Mouse (Mus musculus): ENCODE results near the gene Igf2.

Igf2 gene

GRCm38 (mm10) chr7:142658681-142659180 is 7.9 kb downstream of the Igf2 start:
- no peak for DNase-seq

DNA sequence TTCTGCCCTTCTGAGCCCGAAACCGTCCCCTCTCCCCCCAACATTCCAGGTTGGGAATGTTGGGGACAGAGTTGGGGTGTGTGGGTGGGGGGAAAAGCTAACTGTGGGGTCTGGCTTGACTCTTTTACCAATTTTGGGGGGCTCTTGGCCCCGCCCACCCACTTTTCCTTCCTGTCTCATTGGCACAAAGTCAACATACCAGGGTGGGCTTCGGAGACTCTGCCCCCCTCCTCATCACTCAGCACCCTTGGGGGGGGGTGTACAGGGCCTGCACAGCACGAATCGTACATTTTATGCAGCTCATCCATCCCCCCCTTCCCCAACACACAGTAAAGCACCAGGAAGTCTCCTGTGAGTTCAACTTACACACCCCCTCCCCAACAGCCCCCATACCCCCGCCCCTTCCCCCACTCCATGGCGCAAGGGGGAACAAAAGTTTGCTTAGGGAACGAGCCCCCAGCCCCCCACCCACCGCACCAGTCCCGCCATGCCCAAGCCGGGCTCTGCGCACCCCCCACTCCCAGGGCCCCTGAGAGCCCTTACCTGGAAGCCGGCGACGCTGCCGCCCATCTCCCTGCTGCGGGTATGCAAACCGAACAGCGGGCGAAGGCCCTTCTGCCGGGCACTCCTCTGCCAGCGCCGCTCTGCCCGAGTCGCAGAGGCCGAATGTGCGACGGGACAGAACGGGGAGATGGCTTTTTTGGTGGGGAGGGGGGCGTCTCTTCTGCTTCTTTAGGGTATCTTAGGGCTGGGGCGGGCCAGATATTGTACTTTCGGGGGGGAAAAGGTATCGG is 8.6 kb downstream of the Igf2 start:
- no peak for DNase-seq

- DNase-seq: no peak
Observed at GRCm38 (mm10) chr7:142657341-142657791, 9.2 kb downstream of the Igf2 start.

GRCm38 (mm10) chr7:142656055-142656454 is 10.6 kb downstream of the Igf2 start:
- DNase-seq: no peak

DNA sequence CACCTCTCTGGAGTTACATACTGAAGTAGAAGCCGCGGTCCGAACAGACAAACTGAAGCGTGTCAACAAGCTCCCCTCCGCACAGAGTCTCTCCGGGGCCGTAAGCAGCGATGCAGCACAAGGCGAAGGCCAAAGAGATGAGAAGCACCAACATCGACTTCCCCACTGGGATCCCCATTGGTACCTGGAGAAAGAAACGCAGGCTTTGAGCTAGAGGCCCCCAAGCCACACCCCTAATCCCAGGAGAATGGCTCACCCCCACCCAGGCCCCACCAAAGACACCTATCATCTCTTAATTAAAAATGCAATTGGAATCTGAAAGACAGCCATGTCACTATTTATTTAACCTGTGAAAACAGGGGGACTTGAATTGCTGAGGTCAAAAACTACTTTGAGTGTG is 11.0 kb downstream of the Igf2 start:
- no peak for DNase-seq

DNA sequence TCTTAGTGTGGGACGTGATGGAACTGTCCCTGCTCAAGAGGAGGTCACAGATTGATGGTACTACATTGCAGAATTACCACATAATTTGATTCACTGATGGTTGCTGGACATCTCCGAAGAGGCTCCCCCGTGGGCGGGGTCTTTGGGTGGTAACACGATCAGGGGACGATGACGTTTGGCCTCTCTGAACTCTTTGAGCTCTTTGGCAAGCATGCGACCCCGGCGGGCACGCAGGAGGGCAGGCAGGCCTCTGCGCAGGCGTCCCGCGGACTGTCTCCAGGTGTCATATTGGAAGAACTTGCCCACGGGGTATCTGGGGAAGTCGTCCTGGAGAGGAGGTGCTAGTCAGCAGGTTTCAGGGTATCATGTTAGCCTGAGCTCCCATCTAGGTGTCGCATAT is 12.9 kb downstream of the Igf2 start:
- DNase-seq: no peak

DNA sequence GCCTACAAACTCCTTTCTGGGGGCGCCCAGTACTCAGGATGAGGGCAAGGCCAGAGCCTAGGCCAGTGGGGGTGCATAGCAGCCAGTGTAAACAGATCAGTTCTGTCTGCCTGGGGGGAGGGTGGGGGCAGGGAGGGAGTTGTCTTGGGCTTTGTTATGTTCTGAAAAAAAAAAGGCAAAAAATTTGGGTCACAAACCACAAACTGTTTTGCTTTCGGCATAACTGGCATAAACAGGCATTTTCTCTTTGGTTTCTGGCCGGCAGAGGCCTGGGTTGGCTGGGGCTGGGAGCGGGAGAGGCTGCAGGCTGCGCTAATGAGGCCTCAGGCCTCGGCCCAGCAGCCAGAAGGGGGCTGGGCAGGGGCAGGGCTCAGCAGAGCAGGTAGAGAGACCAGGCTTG is 19.9 kb downstream of the Igf2 start:
- DNase-seq: no peak

DNA sequence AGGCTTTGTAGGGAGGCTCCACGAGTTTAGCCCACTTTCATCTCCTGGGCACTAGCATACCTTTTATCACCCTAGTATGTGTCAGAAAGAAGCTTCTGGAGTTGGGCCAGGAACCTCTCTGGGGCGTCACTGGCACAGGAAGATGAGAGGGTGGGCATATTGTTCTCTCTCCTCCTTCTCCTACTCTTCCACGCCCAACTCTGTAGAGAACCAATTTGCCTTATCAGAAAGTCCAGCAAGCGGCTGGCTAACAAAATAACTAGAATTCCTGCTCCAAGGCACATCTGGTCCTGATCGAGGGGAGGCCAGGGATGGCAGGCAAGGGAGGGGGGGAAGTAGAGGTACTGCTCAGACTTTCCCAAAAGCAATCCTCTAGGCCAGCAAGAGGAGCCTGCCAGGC is 21.6 kb downstream of the Igf2 start:
- DNase-seq: no peak

DNA sequence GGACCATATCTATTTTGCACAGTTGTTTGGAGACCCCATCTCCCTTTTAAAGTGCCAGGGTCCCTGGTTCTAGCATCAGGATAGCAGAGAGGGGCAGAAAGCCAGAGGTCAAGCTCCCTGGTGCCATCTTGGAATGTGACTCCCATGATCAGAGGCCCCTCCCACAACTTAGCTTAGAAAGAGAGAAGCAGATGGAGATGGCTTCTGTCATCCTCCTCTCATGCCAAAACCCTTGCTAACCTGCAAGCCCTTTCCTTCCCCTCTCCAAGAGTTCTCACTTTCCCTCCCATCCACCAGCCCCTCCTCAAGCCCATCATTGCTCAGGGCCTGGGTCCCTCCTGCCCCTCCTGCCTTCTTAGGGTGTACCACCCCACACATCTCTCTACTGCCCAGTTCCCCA is 30.4 kb downstream of the Igf2 start:
- no peak for DNase-seq

- no peak for DNase-seq
Observed at GRCm38 (mm10) chr7:142630691-142631090, 35.9 kb downstream of the Igf2 start.

DNA sequence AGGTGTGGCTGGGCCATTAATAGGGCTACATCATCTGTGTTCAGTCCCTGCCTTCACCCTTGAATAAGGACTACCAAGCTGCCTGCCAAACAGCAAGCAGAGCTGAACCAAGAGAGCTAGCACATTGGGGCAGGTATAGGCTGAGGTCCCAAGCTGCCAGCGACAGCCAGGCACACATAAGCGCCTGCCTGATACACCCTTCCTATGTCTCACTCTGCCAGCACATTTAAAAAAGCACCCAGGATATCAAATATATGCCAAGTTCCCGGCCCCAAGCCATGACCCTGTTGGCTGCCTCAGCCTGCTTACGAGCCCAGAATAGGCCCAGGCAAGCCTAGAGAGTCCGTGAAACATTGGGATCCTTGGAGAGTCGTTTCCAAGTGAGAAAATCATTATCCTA is 36.8 kb downstream of the Igf2 start:
- DNase-seq: no peak

DNA sequence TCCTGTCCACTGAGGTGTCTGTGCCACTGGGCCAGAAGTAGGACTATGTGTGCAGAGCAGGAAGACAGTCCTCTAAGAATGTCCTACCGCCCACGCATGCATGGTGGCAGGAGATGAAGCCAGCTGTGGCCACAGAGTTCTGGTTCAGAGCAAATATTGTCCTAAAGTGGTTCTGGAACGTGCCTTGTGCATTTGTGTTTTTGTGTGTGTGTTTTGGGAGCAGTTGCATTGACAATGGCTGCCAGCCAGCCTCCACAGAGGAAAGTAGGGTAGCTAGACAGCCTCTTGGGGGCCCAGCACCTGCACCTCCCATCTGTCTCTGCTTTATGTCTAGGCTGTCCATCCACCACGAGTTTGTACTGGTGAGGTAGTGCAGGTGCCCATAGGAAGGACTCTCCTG is 44.4 kb downstream of the Igf2 start:
- no peak for DNase-seq

DNA sequence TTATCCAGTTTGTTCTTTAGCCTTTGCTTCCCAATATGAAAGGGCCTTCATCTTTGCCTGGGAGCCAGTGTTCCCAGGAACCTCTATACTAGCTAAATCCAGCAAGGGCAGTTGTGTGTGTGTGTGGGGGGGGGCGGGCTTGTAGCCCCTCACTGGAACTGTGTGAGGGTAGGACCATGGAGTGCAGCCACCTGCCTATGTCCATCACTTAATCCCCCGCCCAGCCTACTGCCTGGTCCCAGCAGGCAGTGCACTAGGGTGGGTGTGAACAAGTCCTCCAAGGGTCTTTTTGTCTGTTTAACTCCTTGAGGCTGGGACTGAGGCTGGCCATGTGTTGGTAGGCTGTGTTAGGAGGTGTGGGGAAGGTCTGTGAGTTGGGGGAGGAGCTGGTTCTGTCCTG is 53.5 kb downstream of the Igf2 start:
- no peak for DNase-seq

DNA sequence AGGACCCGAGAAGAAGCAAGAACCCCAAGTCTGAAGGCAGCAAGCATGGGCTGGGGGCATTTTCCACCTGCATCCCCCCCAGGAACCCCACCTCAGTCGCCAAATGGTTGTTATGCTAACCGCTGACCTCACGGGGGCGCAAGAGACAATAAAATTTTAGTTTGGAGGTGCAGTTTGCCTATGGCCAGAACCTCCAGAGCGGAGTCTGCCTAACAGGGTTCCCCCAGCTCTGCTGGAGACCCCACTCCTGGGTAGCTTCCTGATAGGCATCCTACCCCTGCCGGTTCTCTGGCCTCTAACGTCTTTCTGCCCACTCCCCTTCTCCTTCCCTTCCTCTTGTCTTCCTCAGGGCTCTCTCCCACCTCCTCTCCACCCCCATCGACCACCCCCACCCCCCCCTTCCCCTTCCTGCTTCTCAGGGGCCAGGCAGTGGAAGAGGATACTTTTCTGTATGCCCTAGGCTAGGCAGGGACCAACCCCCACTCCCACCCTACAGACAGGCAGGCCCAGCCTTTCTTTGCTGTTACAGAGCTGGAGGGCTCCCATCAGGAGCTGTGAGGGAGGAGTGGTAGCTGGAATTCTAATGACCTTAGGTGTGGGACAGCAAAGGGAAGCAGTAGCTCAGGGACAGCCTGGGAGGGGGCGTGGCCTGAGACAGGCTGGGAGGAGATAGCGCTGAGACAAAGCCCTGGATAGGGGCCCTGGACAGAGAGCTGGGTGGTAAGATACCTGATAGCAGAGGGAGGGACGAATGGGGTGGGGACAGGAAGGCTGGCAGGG is 55.8 kb downstream of the Igf2 start:
- DNase-seq: peak; percentile 9

- DNase-seq: no peak
Observed at GRCm38 (mm10) chr7:142600921-142601320, 65.7 kb downstream of the Igf2 start.

Data from kidney, adult 11 months (tissue).